12 mouse cellular contexts compared by ENCODE assay signal in genomic region chr4:153110291-153110746, GRCm38 (mm10).
A peak's percentile ranks its signal among the peaks of the same experiment; 100 is the strongest.
DNase-seq lines count a peak whose midpoint lies in the region; TF ChIP-seq lines count a peak whose summit lies in the region.
"Had no signal": no experiment of that assay in that cellular context is flagged by ENCODE, and none has a peak within 500 bp of the region (broad histone marks: within the 10 kb centered on the region; RNA-seq: fewer than 3 reads in every experiment).

No protein-coding gene starts in this region.

- intact Hi-C loops in heart, adult 2 months (cut with DNase I), result no loop called here

- H3K4me3 ChIP-seq in heart, adult 2 months, result no peak overlapping the region
- no peak overlapping the region for H3K4me3 ChIP-seq in heart, embryonic 10.5 days
- H3K4me3 ChIP-seq: embryonic facial prominence, embryonic 15.5 days; liver, embryonic 15.5 days; stomach, embryonic 15.5 days had no signal

- peak; percentile 31 for TF ChIP-seq CTCF in heart, adult 2 months (IDR thresholded peaks at IDR 0.05)

- TF ChIP-seq EP300 in heart, adult 2 months (IDR thresholded peaks at IDR 0.05; ENCODE audit: insufficient read depth, low read depth, low read length), result no peak

- H3K9me3 ChIP-seq in heart, embryonic 10.5 days, result no peaks in the 10 kb centered on the region
- H3K9me3 ChIP-seq: embryonic facial prominence, embryonic 15.5 days; stomach, embryonic 15.5 days had no signal

- no peaks in the 10 kb centered on the region for H3K79me2 ChIP-seq in heart, adult 2 months (replicated peaks; ENCODE audit: control insufficient read depth, insufficient read depth, low read length)

- TF ChIP-seq POLR2A in heart, adult 2 months (IDR thresholded peaks at IDR 0.05; ENCODE audit: insufficient read depth, low read depth, low read length), result no peak

- no peak overlapping the region for H3K9ac ChIP-seq in heart, adult 2 months (ENCODE audit: low read depth, low read length)
- H3K9ac ChIP-seq: embryonic facial prominence, embryonic 15.5 days; liver, embryonic 15.5 days; stomach, embryonic 15.5 days had no signal

- H3K36me3 ChIP-seq in heart, adult 2 months (ENCODE audit: control insufficient read depth, insufficient read depth, low read length), result no peaks in the 10 kb centered on the region
- H3K36me3 ChIP-seq in heart, embryonic 10.5 days, result no peaks in the 10 kb centered on the region
- H3K36me3 ChIP-seq: embryonic facial prominence, embryonic 15.5 days; liver, embryonic 15.5 days; stomach, embryonic 15.5 days had no signal

- 30% methylated on average over 16 of the region's 16 CpGs for WGBS in heart, adult 2 months
- 44% methylated on average over 16 of the region's 16 CpGs for WGBS in heart, embryonic 10.5 days

- no peaks in the 10 kb centered on the region for H3K27me3 ChIP-seq in heart, adult 2 months (ENCODE audit: control insufficient read depth, insufficient read depth, low read length)
- H3K27me3 ChIP-seq in heart, embryonic 10.5 days (ENCODE audit: insufficient read depth, poor library complexity, severe bottlenecking), result no peaks in the 10 kb centered on the region
- H3K27me3 ChIP-seq: CH12.LX; embryonic facial prominence, embryonic 15.5 days; liver, embryonic 15.5 days; stomach, embryonic 15.5 days had no signal

- no peak overlapping the region for H3K27ac ChIP-seq in heart, adult 2 months
- H3K27ac ChIP-seq in heart, embryonic 10.5 days, result no peak overlapping the region
- H3K27ac ChIP-seq: embryonic facial prominence, embryonic 15.5 days; liver, embryonic 15.5 days; stomach, embryonic 15.5 days had no signal

- H3K4me1 ChIP-seq in heart, adult 2 months (ENCODE audit: control insufficient read depth, insufficient read depth, low read length), result no peaks in the 10 kb centered on the region
- no peaks in the 10 kb centered on the region for H3K4me1 ChIP-seq in heart, embryonic 10.5 days
- H3K4me1 ChIP-seq: embryonic facial prominence, embryonic 15.5 days; liver, embryonic 15.5 days; stomach, embryonic 15.5 days had no signal

- DNase-seq in heart, adult 2 months, result peak in 1 of 2 experiments; percentile 8
- DNase-seq in heart, embryonic 10.5 days (ENCODE audit: low spot score), result no peak
- DNase-seq in brain, adult 2 months (ENCODE audit: low read depth, low spot score), result peak; percentile 74
- peak; percentile 14 for DNase-seq in heart, postnatal 4 days
- peak; percentile 21 for DNase-seq in layer of hippocampus, adult 9-10 months (ENCODE audit: low spot score)
- peak; percentile 51 for DNase-seq in right cerebral cortex, adult 2 months (ENCODE audit: low spot score in 2 of 2)
- DNase-seq in thymus, adult 18-20 months, result no peak
- DNase-seq in urinary bladder, postnatal 10 days (ENCODE audit: low spot score), result no peak

Comparison
In these comparisons a context has a peak if more than half of its experiments do, and no peak if none do; other contexts are left out.
1. DNase-seq: peak in brain, adult 2 months (single experiment), heart, postnatal 4 days (single experiment), layer of hippocampus, adult 9-10 months (single experiment) and right cerebral cortex, adult 2 months (2 of 2); none in heart, embryonic 10.5 days (single experiment), thymus, adult 18-20 months (0 of 2) and urinary bladder, postnatal 10 days (single experiment).